Mouse (Mus musculus) induced T-regulatory cell, adult 2 months (primary cell): ENCODE data around the gene Bcor.

Source experiments
- DNase-seq: peaks from one replicate; pipeline ENCODE4 v3.0.0-alpha.2; 2012; ENCODE audit warnings: low read depth

Bcor gene

GRCm38 (mm10) chrX:12151269-12151995, 8.7 kb downstream of the Bcor start:
- DNase-seq = peak; percentile 86

GRCm38 (mm10) chrX:12150425-12150824, 9.7 kb downstream of the Bcor start:
- DNase-seq = no peak

DNA sequence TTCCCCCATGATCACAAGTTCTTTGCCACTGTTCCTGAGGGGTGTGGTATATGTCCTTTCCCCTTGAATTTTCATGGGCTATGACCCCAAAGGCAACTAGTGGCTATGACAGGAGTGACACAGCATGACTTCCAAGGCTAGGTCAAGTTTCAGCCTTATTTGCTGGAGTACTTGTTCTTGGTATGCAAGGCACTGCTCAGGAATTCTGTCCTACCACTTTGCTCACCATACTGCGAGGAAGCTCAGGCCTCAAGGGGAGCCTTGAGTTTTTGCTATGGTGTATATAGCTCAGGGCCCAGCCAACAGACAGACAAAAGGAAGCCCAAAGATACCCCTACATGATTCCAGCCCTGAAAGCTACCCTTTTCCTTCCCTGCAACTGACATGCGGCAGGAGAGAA, 13.9 kb downstream of the Bcor start:
- DNase-seq = no peak

DNA sequence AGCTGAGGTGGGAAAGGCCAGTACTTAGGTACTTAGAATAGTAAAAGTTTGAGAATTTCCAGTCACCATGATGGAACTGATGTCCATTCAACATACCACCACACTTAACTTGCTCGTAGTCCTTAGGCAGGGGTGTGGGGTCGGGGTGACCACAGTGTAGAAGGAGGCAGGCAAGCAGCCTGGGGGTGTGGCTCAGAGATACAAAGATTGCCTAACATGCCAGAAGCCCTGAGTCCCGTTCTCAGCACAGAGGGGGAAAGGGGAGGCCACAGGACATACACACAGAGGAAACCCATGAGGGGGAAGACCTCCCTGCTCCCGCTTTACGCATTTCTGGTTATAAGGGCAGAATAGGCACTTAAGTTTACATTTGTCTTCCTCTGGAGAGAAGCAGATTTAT, 17.3 kb downstream of the Bcor start:
- DNase-seq = no peak

DNA sequence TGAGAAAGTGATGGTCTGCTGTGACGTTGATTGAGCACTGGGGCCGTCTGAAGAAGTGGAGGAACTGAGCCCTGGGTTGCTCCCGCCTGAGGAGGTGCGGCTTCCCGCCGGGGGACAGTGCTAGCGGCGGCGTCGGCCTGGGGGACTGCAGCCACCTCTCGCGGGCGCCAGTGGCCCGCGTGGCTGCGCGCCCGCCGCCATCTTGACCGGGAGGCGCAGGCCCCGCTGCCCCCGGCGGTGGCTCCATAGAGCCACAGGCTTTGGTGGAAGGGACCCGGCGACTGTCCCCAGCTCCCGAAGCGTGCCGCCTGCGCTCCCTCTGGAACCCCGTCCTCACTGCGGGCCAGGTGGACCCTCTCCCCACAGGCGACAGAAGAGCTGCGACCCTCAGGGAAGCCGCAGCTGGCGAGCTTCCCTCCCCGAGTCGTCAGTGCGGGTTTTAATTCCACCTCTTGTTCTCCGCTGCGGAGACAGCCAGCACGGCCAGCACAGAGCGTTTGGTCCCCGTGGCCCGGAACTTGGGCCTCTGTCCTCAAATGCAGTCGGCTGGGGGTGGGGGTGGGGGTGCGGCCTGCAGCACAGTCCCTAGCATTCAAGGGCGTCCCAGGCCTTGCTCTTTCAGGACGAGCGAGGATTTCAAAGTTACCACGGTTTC, 19.9 kb downstream of the Bcor start:
- DNase-seq = peak; percentile 52

DNA sequence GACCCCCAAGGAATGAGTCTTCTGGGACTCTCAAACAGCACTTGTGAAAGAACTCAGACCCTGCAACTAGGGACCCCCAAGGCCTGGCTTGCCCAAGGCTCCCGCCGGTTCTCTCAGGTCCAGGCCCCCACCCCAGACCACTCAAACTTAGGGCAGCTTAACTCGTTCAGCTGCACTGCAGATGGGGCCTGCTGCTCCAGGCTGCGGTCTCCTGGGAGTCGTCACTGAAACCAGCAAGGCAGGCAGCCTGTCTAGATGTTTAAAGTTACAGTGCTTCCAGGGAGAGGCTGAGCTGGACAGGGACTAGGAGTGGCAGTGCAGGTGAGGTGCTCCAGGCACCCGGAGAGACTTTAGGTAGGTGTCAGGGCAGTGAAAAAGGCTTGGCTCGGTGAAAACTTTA, 21.9 kb downstream of the Bcor start:
- no peak for DNase-seq

DNA sequence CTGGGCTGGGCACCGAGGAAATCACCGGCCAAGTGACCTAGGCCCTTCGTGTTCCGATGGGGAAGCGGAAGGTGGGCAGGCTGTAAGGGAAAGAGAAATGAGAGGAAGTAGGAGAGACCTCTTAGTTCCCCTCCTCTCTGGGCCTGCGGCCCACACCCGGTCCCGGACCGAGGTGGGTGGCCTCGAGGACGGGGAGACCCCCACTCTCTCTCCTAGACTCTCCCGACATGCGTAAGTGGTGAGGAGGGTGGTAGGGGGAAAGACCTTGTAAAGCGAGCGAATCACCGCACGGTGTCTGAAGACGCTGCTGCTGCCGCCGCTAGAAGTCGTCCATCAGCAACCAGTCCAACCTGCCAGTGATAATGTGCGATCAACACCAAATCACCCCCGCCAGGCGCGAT, 23.0 kb downstream of the Bcor start:
- peak; percentile 65 for DNase-seq

- peak; percentile 67 for DNase-seq
Measured at GRCm38 (mm10) chrX:12136261-12137101, 23.7 kb downstream of the Bcor start.

GRCm38 (mm10) chrX:12135121-12136111, 24.7 kb downstream of the Bcor start:
- peak; percentile 88 for DNase-seq

- DNase-seq = peak; percentile 80
Measured at GRCm38 (mm10) chrX:12134541-12134940, 25.6 kb downstream of the Bcor start.

DNA sequence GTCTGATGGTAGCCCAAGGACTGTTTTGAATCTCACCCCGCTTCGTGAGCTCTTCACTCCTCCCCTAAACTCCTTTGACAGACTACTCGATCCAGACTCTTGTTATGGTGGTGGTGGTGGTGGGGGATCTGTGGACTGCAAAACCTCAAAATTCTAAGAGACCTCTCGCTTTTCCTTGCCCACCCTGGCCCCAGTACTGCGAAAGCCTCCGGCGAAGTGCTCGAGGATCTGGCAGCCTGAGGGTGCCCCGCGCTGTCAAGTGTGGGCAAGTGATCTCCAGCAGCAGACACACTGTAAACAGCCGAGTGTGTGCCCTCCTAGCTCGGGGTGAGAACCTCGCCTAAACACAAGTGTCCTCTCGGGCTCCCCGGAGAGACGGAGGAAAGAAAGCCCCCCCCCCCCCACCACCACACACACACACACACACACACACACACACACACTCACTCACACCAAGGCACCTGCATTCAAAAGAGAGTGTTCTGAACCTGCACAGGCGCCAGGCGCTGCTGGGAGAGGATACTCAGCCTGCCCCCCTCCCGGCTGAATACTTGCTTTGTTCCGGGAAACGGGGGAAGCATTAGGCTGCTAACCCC, 26.2 kb downstream of the Bcor start:
- DNase-seq = no peak

DNA sequence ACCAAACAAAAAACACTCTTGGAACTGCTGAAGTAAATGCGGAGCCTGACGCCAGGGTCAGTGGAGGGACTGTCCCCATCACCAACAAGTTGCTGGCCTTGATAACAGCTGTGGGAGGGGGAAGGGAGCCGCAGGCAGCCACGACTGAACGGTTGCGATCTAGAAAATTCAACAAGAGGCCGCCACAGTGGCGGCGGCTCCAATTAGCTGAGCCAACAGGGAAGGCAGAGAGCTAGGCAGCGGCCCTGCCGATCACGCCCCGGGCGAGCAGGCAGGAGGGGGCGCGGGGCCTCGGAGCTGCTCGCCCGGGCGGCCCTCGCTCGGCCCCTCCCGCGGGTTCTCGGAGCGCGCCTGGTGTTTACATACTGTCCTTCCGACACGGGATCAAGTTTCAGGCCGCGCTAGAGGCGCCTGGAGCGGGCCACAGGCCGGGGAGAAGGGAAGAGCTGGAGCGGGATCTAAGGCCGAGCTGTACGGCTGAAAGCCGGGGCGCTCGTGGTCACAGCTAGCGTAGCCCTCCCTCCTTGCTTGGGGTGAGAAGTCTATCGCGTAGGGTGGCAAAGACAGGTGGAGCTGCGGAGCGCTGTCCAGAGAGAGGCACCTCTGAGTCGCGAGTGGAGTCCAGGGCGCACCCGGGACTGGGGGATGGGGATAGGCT, 26.8 kb downstream of the Bcor start:
- peak; percentile 53 for DNase-seq

DNA sequence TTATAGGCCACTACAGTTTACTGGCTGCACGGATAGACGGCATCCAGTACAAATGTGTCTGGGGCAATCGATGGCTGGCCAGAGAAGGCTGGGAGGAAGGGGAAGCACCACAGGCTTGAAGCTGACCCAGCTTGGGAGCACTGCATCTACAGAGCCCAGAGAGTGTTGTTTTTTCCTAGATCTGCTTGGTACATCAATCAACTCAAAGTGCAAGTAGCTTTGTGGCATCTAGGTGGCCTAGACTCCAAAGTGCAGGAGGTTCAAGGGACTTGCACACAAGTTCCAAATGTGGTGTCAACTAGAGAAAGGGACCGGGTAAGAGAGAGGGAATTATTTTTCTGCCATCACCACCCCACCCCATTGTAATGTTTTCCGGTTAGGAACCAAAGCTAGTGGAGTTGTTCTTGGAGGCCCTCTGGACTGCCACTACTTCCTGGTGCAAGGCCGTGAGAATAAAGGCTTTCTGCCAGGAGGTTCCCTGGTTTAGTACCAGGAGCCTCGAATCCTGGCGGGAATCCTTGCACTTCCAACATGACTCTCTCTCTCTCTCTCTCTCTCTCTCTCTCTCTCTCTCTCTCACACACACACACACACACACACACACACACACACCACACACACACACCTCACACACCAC, 27.5 kb downstream of the Bcor start:
- DNase-seq = no peak

GRCm38 (mm10) chrX:12129828-12130809, 30.0 kb downstream of the Bcor start:
- peak; percentile 55 for DNase-seq

- peak; percentile 71 for DNase-seq
Measured at GRCm38 (mm10) chrX:12129230-12129629, 30.9 kb downstream of the Bcor start.

- peak; percentile 51 for DNase-seq
Measured at GRCm38 (mm10) chrX:12128165-12129083, 31.7 kb downstream of the Bcor start.

- no peak for DNase-seq
Measured at GRCm38 (mm10) chrX:12127799-12128164, 32.4 kb downstream of the Bcor start.
